Mouse (Mus musculus): Measurements from ENCODE around the gene Atp5g2.

- TF ChIP-seq CTCF (IDR thresholded peaks at IDR 0.05; ENCODE audit: borderline replicate concordance, insufficient read depth, low read length) (no peak), POLR2A (IDR thresholded peaks at IDR 0.05; ENCODE audit: low read depth, low read length) (no peak)
Observed at GRCm38 (mm10) chr15:102614224-102614623, 57.9 kb downstream of the Atp5g2 start.
